Mouse (Mus musculus): ENCODE data around the gene Fbln7. TPM values are rescaled to one million over a fixed set of nuclear protein-coding genes. Genes with fewer than 3 reads are reported as not detected.

The Fbln7 gene
- polyA plus RNA-seq, 1 experiment from 2014 or later: 4.5 TPM

DNA sequence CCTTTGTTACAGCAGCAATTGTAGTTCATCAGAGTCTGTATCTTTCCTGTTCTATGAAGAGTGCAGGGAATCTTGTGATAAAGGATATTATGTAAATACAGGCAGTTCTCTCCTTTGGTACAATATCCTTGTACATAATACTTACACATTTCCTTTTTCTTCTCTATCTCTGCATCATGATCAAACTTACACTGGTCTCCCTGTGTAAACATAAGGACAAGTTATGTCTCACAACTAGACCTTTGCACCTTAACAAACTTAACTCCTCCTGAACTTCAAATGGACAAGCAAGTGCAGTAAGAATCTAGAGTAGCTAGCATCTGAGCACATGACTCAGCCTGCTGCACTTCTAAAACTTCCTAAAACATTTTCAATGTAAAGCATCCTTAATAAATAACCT is 67.9 kb downstream of the Fbln7 start:
- no peak for ATAC-seq (ENCODE audit: insufficient read depth, low FRiP score)
- no peaks in the 10 kb centered on the region for H3K27me3 ChIP-seq (ENCODE audit: control insufficient read depth, insufficient read depth, low read length)
- H3K9ac ChIP-seq (ENCODE audit: low read length): no peak overlapping the region
- H3K4me2 ChIP-seq (ENCODE audit: low read depth, low read length): no peak overlapping the region
- no peak overlapping the region for H3K4me3 ChIP-seq (replicated peaks; ENCODE audit: low read length)
- H3K4me1 ChIP-seq (ENCODE audit: control insufficient read depth, insufficient read depth, low read length): no peaks in the 10 kb centered on the region
- no peak overlapping the region for H3K27ac ChIP-seq (ENCODE audit: low read length)
- H3K36me3 ChIP-seq (ENCODE audit: control insufficient read depth, insufficient read depth, low read length): peaks cover 8% of the 10 kb centered on the region; the same call in 1 of the 2 replicates
- no peaks in the 10 kb centered on the region for H3K9me3 ChIP-seq (replicated peaks; ENCODE audit: control insufficient read depth, low read length)

DNA sequence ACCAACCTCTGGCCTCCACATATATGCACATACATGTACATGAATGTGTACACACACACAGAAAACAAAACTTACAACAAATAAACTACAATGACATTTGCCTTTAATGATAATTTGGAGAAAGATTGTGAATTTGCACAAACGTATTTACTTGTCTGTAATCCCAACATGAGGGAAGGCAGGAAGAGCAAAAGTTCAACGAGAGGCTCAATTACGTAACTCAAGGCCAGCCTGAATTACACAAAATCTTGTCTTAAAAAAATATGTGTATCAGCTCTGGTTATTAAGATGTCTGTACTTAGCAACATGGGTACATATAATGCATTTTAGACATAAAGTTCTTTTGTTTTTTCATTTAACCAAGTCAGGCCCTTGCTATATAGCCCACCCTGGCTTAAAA is 73.5 kb downstream of the Fbln7 start:
- no peak for ATAC-seq (ENCODE audit: insufficient read depth, low FRiP score)
- no peak overlapping the region for H3K27ac ChIP-seq (ENCODE audit: low read length)
- 80% methylated on average over 3 of the region's 3 CpGs for WGBS

DNA sequence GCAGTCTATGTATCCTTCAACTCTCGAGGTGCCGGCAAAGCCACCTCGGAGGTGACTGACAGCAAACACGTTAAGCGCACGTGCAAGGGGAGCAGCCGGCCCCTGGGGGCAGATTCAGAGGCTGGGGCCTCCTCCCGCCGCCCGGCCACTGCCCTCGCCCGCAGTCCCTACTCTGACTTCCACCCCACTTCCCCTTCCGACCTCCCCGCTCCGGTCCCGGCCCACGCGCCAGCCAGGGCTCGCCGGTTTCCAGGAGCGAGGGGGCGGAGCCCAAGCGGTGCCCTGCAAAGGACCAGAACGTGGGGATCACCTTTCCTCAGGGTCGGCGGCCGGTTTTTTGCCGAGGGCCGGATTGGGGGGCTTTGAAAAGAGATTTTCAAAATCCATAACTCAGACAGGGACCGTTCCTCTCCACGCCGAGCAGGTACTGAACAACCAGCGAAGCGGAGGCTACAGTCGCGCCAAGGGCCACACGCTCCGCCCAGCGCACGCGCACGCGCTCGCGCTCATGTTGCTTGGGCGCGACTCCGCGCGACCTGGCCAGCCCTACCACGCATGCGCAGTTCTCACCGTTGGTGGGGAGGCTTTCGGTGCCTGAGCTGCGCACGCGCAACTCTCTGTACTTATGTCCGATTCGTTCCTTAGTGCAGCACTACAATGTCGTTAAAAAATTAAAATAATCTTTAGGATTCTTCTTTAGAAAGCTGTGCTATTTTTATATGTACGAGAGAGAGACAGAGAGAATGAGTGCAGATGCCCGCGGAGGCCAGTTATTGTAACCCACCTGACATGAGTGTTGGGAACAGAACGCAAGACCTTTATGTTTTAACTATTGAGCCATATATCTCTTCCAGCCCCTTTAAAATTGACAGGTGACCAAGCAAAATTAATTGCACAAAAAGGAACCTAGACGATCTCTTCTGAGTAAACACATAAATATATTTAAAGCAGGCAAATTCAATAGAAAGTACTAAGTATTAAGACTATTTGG is 81.1 kb downstream of the Fbln7 start, which contains the start of gene Zc3h8:
Gene Zc3h8 (minus strand): TSS at position 540 of the 991 bp plus-strand sequence.
- WGBS: 1% methylated on average over 65 of the region's 65 CpGs
- peaks cover 4% of the 10 kb centered on the region; the same call in 1 of the 2 replicates for H3K4me1 ChIP-seq (ENCODE audit: control insufficient read depth, insufficient read depth, low read length)
- H3K36me3 ChIP-seq (ENCODE audit: control insufficient read depth, insufficient read depth, low read length): no peaks in the 10 kb centered on the region
- H3K4me3 ChIP-seq (replicated peaks; ENCODE audit: low read length): peak within 1 kb of the TSS; percentile 73
- H3K27me3 ChIP-seq (ENCODE audit: control insufficient read depth, insufficient read depth, low read length): no peaks in the 10 kb centered on the region
- peak within 1 kb of the TSS; percentile 83 for H3K9ac ChIP-seq (ENCODE audit: low read length)
- H3K27ac ChIP-seq (ENCODE audit: low read length): peak within 1 kb of the TSS; percentile 83
- peak within 1 kb of the TSS; percentile 57 for H3K4me2 ChIP-seq (ENCODE audit: low read depth, low read length)
- no peaks in the 10 kb centered on the region for H3K9me3 ChIP-seq (replicated peaks; ENCODE audit: control insufficient read depth, low read length)
- ATAC-seq (ENCODE audit: insufficient read depth, low FRiP score): peak; percentile 95

More for the DNA sequence above, 73.5 kb downstream of the Fbln7 start:
- H3K36me3 ChIP-seq (ENCODE audit: control insufficient read depth, insufficient read depth, low read length): 0 out of 2 replicates have a peak, but pooled peaks cover 5% of the 10 kb centered on the region
- no peaks in the 10 kb centered on the region for H3K9me3 ChIP-seq (replicated peaks; ENCODE audit: control insufficient read depth, low read length)
- no peaks in the 10 kb centered on the region for H3K4me1 ChIP-seq (ENCODE audit: control insufficient read depth, insufficient read depth, low read length)
- no peaks in the 10 kb centered on the region for H3K27me3 ChIP-seq (ENCODE audit: control insufficient read depth, insufficient read depth, low read length)
- H3K4me2 ChIP-seq (ENCODE audit: low read depth, low read length): no peak overlapping the region
- H3K4me3 ChIP-seq (replicated peaks; ENCODE audit: low read length): no peak overlapping the region
- H3K9ac ChIP-seq (ENCODE audit: low read length): no peak overlapping the region

Small RNAs within 50 kb of the gene (microRNA-seq; reads per million reads assigned to microRNA genes)
- gene Gm22859: not detected

Other genes starting within 250 kb of the Fbln7 start
- 61.3 and 61.6 TPM in 2 replicates for gene Anapc1, start 175.6 kb upstream of the Fbln7 start, polyA plus RNA-seq (2015; fragmentation: Nextera tagmentation; extraction: Ambion mirVana)
- 6.4 and 6.7 TPM in 2 replicates for gene Mertk, start 164.0 kb upstream of the Fbln7 start, polyA plus RNA-seq (2015; fragmentation: Nextera tagmentation; extraction: Ambion mirVana)
- 34.3 and 36.6 TPM in 2 replicates for gene Tmem87b, start 44.9 kb upstream of the Fbln7 start, polyA plus RNA-seq (2015; fragmentation: Nextera tagmentation; extraction: Ambion mirVana)
- 5.5 and 6.1 TPM in 2 replicates for gene Zc3h8, start 81.1 kb downstream of the Fbln7 start, polyA plus RNA-seq (2015; fragmentation: Nextera tagmentation; extraction: Ambion mirVana)
- 0.95 and 1.5 TPM in 2 replicates for gene Zc3h6, start 104.4 kb downstream of the Fbln7 start, polyA plus RNA-seq (2015; fragmentation: Nextera tagmentation; extraction: Ambion mirVana)
- 5.5 and 7.3 TPM in 2 replicates for gene Gm10762, start 104.7 kb downstream of the Fbln7 start, polyA plus RNA-seq (2015; fragmentation: Nextera tagmentation; extraction: Ambion mirVana)
- gene Vinac1, start 185.2 kb downstream of the Fbln7 start, polyA plus RNA-seq (2015; fragmentation: Nextera tagmentation; extraction: Ambion mirVana): 0.06 and 0.10 TPM in 2 replicates
- gene Ttl, start 203.0 kb downstream of the Fbln7 start, polyA plus RNA-seq (2015; fragmentation: Nextera tagmentation; extraction: Ambion mirVana): 12.0 and 13.1 TPM in 2 replicates
- gene Polr1b, start 238.0 kb downstream of the Fbln7 start, polyA plus RNA-seq (2015; fragmentation: Nextera tagmentation; extraction: Ambion mirVana): 22.1 and 24.6 TPM in 2 replicates